Mouse (Mus musculus) retina, embryonic 14.5 days (tissue): ENCODE measurements around the gene Gjc1.
A peak's percentile ranks its signal among the peaks of the same experiment; 100 is the strongest.

Experiments
- DNase-seq: peaks from one replicate; pipeline ENCODE4 v3.0.0-alpha.2; 2015; ENCODE audit warnings: low spot score

Gene Gjc1

GRCm38 (mm10) chr11:102771916-102772714, 47.4 kb downstream of the Gjc1 start:
- DNase-seq = no peak

GRCm38 (mm10) chr11:102770662-102771435, 48.7 kb downstream of the Gjc1 start:
- peak; percentile 72 for DNase-seq

GRCm38 (mm10) chr11:102769993-102770661, 49.4 kb downstream of the Gjc1 start:
- DNase-seq = no peak

GRCm38 (mm10) chr11:102769141-102769540, 50.4 kb downstream of the Gjc1 start:
- DNase-seq = no peak

GRCm38 (mm10) chr11:102767055-102767670, 52.3 kb downstream of the Gjc1 start:
- no peak for DNase-seq

GRCm38 (mm10) chr11:102765416-102765815, 54.1 kb downstream of the Gjc1 start:
- no peak for DNase-seq

GRCm38 (mm10) chr11:102763009-102763767, 56.3 kb downstream of the Gjc1 start:
- no peak for DNase-seq

GRCm38 (mm10) chr11:102762248-102762647, 57.3 kb downstream of the Gjc1 start:
- no peak for DNase-seq

GRCm38 (mm10) chr11:102761309-102762210, 57.9 kb downstream of the Gjc1 start, which contains the start of gene Adam11:
TSS of gene Adam11 (plus strand) at chr11:102761439.
- DNase-seq = no peak

GRCm38 (mm10) chr11:102760805-102761308, 58.6 kb downstream of the Gjc1 start:
- DNase-seq = no peak

GRCm38 (mm10) chr11:102758977-102759376, 60.5 kb downstream of the Gjc1 start:
- no peak for DNase-seq

GRCm38 (mm10) chr11:102755391-102755790, 64.1 kb downstream of the Gjc1 start:
- no peak for DNase-seq

GRCm38 (mm10) chr11:102754416-102754815, 65.1 kb downstream of the Gjc1 start:
- DNase-seq = no peak

- no peak for DNase-seq
Measured at GRCm38 (mm10) chr11:102753591-102754324, 65.7 kb downstream of the Gjc1 start.

GRCm38 (mm10) chr11:102752896-102753590, 66.5 kb downstream of the Gjc1 start:
- DNase-seq = peak; percentile 51

- DNase-seq = no peak
Measured at GRCm38 (mm10) chr11:102749712-102750111, 69.8 kb downstream of the Gjc1 start.
